Mouse (Mus musculus): Measurements from ENCODE around the gene Slc23a4. TPM values are rescaled to one million over a fixed set of nuclear protein-coding genes. Genes with fewer than 3 reads are reported as not detected.

Slc23a4 gene
- polyA plus RNA-seq, 1 experiment from 2014 or later, result 8.4 TPM

DNA sequence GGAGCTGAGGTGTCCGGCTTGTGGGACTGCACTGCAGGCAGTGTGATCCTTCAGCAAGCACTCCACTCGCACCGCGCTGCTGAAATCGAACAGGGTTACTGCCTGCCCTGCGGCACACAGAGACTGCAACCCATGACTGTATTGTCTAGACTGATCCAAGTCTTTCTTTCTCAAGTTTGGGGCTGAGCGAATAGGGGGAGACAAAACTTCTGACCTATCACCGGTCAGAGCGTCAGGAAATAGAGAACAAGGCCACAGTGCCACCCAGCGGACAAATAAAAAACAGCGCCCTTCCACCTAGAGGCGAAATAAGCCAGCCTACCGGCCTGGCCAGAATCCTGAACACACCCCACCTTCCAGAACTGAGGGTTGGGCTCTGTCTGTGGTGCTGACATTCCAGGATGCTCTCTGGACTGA lies 7.1 kb upstream of the Slc23a4 start:
- H3K9me3 ChIP-seq, result no peaks in the 10 kb centered on the region

DNA sequence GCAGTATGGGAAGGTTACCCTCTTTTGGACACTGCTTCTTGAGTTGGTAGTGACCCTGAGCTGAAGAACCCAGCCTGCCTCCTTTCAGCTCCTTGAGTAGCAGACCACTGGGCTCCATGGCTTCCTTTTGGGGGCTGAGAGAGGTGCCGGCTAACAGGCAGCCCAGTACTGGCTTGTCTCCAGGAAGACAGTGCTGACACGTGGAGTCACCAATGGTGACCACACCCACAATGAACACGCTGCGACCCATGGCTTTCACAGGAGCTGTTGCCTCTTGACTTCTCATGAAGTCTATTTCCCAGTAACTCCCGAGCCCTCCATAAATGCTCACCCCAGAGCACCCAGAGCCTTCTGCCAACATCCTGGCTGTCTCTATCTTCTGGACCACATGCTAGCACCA lies 6.5 kb upstream of the Slc23a4 start:
- WGBS, result 58% methylated on average over 5 of the region's 5 CpGs
- ATAC-seq, result 0 out of 2 replicates have a peak, but pooled peaks have one; percentile 18
- Histone ChIP-seq H3K4me2 (replicated peaks) (peak overlapping the region; percentile 65), H3K9ac (no peak overlapping the region), H3K36me3 (no peaks in the 10 kb centered on the region), H3K4me1 (replicated peaks) (peaks cover 16% of the 10 kb centered on the region; the same call in 1 of the 2 replicates), H3K4me3 (replicated peaks) (no peak overlapping the region), H3K27me3 (replicated peaks) (no peaks in the 10 kb centered on the region), H3K27ac (no peak overlapping the region), H3K9me3 (no peaks in the 10 kb centered on the region)

More for the DNA sequence above, 7.1 kb upstream of the Slc23a4 start:
- Histone ChIP-seq H3K9ac (no peak overlapping the region; the same call in 1 of the 2 replicates), H3K36me3 (no peaks in the 10 kb centered on the region), H3K4me3 (replicated peaks) (peak overlapping the region; percentile 27), H3K4me1 (replicated peaks) (peaks cover 16% of the 10 kb centered on the region; the same call in 1 of the 2 replicates), H3K4me2 (replicated peaks) (peak overlapping the region; percentile 65), H3K27me3 (replicated peaks) (no peaks in the 10 kb centered on the region), H3K27ac (no peak overlapping the region)
- ATAC-seq, result peak; percentile 80
- WGBS, result 6% methylated on average over 13 of the region's 13 CpGs

DNA sequence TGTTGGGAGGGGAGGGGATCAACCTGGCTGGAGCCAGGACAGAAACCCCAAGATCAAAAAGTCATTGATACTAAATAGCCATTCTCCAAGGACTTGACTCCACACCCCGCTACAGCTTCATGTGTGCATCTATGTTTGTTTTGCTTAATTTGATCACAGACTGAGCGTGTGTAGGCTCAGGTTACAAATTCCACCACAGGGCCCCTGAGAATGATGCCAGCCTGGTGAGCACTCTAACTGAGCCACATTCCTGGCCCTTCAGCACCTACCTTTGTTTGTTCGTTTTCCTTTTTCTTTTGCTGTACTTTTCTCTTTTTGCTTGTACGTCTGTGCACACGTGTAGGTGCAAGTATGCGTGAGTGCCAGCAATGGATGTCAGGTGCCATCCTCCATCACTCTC lies 1.1 kb upstream of the Slc23a4 start:
- H3K36me3 ChIP-seq, result no peaks in the 10 kb centered on the region
- WGBS, result 74% methylated on average over 6 of the region's 6 CpGs
- ATAC-seq, result no peak

DNA sequence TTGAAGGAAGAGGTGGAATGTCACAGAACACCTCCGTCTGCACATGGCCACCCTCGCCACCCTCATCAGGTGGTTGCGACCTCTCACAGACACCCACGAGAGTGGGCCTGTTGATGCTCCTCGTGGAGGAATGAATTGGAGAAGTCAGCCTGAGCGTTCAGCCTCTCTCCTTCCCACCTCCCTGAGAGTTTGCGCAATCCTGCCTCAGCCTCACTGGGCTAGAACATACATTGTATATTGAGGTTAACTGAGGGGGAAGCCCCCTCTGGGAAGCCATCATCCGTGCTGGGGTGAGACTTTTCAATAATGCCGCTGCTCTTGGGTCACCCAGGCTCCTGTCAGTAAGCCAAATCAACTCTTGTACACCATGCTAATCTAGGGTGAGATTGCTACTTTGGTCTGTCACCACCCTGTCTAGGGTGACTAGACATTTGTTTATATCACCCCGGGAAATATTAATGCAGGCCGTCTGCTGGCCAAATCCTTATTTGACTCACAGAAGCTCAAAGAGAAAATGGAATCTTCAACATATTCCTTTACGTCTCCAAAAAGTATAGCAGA lies 1.0 kb downstream of the Slc23a4 start:
- ATAC-seq, result no peak
- no peak overlapping the region for H3K27ac ChIP-seq
- no peak overlapping the region for H3K4me3 ChIP-seq (replicated peaks)
- no peaks in the 10 kb centered on the region for H3K36me3 ChIP-seq
- peaks cover 8% of the 10 kb centered on the region; the same call in 1 of the 2 replicates for H3K4me1 ChIP-seq (replicated peaks)
- no peaks in the 10 kb centered on the region for H3K9me3 ChIP-seq
- WGBS, result 85% methylated on average over 12 of the region's 12 CpGs
- no peaks in the 10 kb centered on the region for H3K27me3 ChIP-seq (replicated peaks)
- H3K4me2 ChIP-seq (replicated peaks), result peak overlapping the region; percentile 50; the same call in 1 of the 2 replicates
- no peak overlapping the region for H3K9ac ChIP-seq

More for the DNA sequence above, 1.1 kb upstream of the Slc23a4 start:
- H3K9me3 ChIP-seq, result no peaks in the 10 kb centered on the region
- H3K27ac ChIP-seq, result no peak overlapping the region
- no peaks in the 10 kb centered on the region for H3K27me3 ChIP-seq (replicated peaks)
- no peak overlapping the region for H3K4me3 ChIP-seq (replicated peaks)
- H3K9ac ChIP-seq, result no peak overlapping the region
- no peak overlapping the region for H3K4me2 ChIP-seq (replicated peaks)
- H3K4me1 ChIP-seq (replicated peaks), result peaks cover 8% of the 10 kb centered on the region; the same call in 1 of the 2 replicates

DNA sequence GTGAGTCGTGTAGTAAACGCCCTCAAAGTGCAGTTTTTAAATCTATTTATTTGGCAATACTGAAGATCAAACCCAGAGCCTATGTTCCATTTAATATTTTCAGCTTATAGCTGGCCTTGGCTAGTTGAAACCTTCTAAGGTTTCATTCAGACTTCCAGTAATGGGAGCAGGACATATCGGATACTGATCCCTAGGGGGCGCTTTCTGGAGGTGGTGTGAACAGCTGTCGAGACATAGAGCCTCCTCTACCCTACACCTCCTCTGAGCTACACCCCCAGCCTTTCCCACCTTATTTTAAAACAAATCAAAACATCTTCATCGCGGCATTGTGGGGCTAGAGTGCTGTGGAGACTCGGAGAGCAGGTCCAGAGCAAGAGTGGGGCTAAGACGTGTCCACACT lies 7.5 kb downstream of the Slc23a4 start:
- Histone ChIP-seq H3K9me3 (no peaks in the 10 kb centered on the region), H3K4me2 (replicated peaks) (no peak overlapping the region), H3K4me1 (replicated peaks) (no peaks in the 10 kb centered on the region), H3K27me3 (replicated peaks) (no peaks in the 10 kb centered on the region), H3K9ac (no peak overlapping the region), H3K27ac (no peak overlapping the region), H3K4me3 (replicated peaks) (no peak overlapping the region), H3K36me3 (no peaks in the 10 kb centered on the region)
- no peak for ATAC-seq
- 63% methylated on average over 9 of the region's 9 CpGs for WGBS

DNA sequence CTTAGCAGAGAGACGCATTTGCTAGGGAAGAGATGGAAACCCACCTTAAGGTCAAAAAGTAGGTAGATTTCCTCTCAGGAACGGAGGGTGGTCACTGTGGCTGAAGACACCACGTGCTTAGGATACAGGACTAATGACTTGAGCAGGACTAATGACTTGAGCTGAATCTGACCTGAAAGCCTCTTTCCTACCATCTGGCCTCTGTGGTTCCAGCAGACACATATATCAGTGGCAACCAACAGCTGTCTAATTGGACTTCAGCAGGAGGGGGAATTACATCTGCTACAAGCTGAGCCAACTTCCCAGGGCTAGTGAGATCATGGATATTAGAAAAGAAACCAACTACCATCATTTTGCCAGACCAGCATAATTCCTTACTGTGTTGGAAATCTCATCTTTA lies 8.9 kb downstream of the Slc23a4 start:
- no peaks in the 10 kb centered on the region for H3K27me3 ChIP-seq (replicated peaks)
- H3K36me3 ChIP-seq, result no peaks in the 10 kb centered on the region
- H3K27ac ChIP-seq, result no peak overlapping the region
- no peaks in the 10 kb centered on the region for H3K4me1 ChIP-seq (replicated peaks)
- no peaks in the 10 kb centered on the region for H3K9me3 ChIP-seq
- WGBS, result 81% methylated on average over 3 of the region's 3 CpGs
- H3K9ac ChIP-seq, result no peak overlapping the region
- H3K4me2 ChIP-seq (replicated peaks), result no peak overlapping the region
- no peak for ATAC-seq
- no peak overlapping the region for H3K4me3 ChIP-seq (replicated peaks)

DNA sequence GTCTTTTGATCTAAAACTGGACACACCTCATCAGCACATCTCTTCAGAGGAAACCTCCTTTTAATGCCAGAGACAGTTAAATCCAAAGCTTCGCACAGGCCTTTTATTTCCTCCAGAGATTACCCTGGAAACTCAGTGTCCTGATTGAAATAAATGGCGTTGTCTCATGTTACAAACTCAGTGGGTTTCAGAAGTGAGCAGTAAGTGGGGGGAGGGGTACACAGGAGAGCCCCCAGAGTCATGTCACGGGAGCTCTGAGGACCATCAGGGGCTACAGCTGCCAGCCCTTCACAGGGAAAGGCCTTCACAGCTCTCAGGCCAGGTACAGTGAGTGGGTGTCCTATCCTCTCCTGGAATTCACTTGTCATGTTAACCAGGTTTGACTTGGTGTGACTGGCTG lies 17.0 kb downstream of the Slc23a4 start:
- 41% methylated on average over 3 of the region's 3 CpGs for WGBS
- Histone ChIP-seq H3K27ac (no peak overlapping the region), H3K4me1 (replicated peaks) (no peaks in the 10 kb centered on the region), H3K4me3 (replicated peaks) (no peak overlapping the region), H3K9me3 (no peaks in the 10 kb centered on the region), H3K27me3 (replicated peaks) (no peaks in the 10 kb centered on the region), H3K36me3 (no peaks in the 10 kb centered on the region), H3K4me2 (replicated peaks) (no peak overlapping the region), H3K9ac (no peak overlapping the region)
- no peak for ATAC-seq

DNA sequence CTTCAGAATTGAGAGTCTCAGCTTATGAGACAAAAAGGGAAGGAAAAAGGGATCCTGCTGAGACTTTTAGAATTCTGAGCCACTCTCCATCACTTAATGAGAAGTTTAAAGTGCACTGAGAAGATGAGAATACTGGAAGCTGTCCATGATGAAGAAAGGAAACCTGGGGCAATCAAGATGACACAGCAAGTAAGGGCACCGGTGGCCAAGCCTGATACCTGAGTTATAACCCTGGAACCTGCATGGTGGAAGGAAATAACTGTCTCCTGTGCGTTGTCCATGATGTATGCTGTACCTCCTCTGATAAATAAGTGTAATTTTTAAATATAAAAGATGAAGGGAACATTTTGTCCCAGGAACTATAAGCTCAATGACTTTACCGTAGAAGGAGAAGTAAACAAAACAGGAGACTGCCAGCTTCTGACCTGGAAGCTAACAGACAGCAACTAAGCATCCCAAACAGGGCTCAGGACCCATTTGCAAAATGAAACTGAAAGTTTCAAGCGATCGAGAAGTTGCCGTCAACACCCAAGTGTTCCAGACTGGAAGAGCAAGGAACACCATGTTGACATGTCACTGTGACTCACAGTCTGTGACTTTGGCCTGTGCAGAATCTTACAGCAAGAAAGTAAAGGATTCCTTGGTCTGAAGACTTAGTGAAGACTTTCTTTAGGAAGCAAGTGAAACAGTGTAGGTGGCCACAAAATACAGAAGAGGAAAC lies 22.2 kb downstream of the Slc23a4 start:
- Histone ChIP-seq H3K9me3 (no peaks in the 10 kb centered on the region), H3K4me1 (replicated peaks) (no peaks in the 10 kb centered on the region), H3K27me3 (replicated peaks) (no peaks in the 10 kb centered on the region), H3K36me3 (no peaks in the 10 kb centered on the region), H3K27ac (no peak overlapping the region), H3K9ac (no peak overlapping the region), H3K4me2 (replicated peaks) (no peak overlapping the region), H3K4me3 (replicated peaks) (no peak overlapping the region)
- 84% methylated on average over 6 of the region's 6 CpGs for WGBS
- ATAC-seq, result no peak

DNA sequence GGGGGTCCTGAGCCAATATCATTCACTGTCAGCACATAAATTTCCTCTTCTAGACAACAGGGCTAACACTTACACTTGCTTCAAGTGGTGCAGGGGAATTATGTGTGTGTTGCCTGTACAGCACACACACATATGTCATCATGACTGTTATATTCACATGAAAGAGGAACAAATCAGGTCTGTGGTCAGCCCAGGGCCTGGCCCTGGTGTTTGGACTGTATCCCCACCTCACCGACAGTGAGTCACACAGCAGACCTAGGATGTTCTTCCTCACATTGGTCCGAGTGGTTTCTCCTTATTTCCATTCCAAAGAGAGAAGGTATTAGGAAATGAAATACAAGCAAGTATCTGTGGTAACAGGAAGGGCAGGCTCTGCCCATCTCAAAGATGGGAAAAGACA lies 23.7 kb downstream of the Slc23a4 start:
- Histone ChIP-seq H3K36me3 (no peaks in the 10 kb centered on the region), H3K4me2 (replicated peaks) (no peak overlapping the region), H3K9ac (no peak overlapping the region), H3K4me1 (replicated peaks) (no peaks in the 10 kb centered on the region), H3K4me3 (replicated peaks) (no peak overlapping the region), H3K27me3 (replicated peaks) (no peaks in the 10 kb centered on the region), H3K27ac (no peak overlapping the region), H3K9me3 (no peaks in the 10 kb centered on the region)
- WGBS, result 83% methylated on average over 2 of the region's 2 CpGs
- no peak for ATAC-seq

DNA sequence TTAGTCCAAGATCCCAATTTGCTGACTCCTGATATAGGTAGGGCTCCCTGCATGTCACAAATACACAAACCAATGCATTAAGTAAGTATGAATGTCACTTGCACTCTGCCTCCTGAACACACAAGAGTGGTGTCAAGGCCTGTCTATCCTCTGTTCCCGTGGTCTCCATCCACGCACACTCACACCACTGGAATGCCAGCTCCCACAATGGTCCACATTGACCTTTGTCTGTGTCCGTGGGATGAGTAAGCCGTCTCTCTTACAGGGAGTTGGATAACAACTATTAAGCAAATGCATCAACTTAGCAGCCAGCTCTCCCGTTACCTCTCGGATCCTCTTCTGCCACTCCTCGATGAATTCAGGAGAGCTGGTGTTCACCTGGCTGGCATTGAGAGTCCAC lies 29.1 kb downstream of the Slc23a4 start:
- Histone ChIP-seq H3K36me3 (no peaks in the 10 kb centered on the region), H3K4me3 (replicated peaks) (no peak overlapping the region), H3K27me3 (replicated peaks) (no peaks in the 10 kb centered on the region), H3K4me1 (replicated peaks) (no peaks in the 10 kb centered on the region), H3K9ac (no peak overlapping the region), H3K27ac (no peak overlapping the region), H3K9me3 (no peaks in the 10 kb centered on the region), H3K4me2 (replicated peaks) (no peak overlapping the region)
- WGBS, result 86% methylated on average over 7 of the region's 7 CpGs
- no peak for ATAC-seq

DNA sequence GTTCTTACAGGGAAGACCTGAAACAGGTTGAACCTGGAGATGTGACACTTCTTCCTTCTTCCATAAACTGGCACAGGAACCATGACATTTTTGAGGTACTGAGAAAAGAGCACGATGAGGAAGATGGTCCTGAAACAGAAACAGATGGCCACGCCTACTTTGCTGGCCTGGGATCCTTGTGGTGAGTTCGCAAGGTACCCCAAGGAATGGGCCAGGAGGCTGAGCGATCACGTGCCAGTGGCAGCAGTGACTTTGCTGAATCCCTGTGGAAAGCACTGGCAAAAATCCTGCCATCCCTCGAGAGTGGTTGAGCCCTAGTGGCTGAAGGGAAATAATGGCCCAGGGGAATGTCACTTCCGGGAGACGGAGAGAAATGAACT lies 32.4 kb downstream of the Slc23a4 start:
- no peak overlapping the region for H3K9ac ChIP-seq
- no peaks in the 10 kb centered on the region for H3K9me3 ChIP-seq
- H3K27ac ChIP-seq, result no peak overlapping the region
- H3K4me1 ChIP-seq (replicated peaks), result no peaks in the 10 kb centered on the region
- H3K4me2 ChIP-seq (replicated peaks), result peak overlapping the region; percentile 39; the same call in 1 of the 2 replicates
- no peak overlapping the region for H3K4me3 ChIP-seq (replicated peaks)
- WGBS, result 38% methylated on average over 8 of the region's 8 CpGs
- no peaks in the 10 kb centered on the region for H3K36me3 ChIP-seq
- ATAC-seq, result no peak
- no peaks in the 10 kb centered on the region for H3K27me3 ChIP-seq (replicated peaks)

DNA sequence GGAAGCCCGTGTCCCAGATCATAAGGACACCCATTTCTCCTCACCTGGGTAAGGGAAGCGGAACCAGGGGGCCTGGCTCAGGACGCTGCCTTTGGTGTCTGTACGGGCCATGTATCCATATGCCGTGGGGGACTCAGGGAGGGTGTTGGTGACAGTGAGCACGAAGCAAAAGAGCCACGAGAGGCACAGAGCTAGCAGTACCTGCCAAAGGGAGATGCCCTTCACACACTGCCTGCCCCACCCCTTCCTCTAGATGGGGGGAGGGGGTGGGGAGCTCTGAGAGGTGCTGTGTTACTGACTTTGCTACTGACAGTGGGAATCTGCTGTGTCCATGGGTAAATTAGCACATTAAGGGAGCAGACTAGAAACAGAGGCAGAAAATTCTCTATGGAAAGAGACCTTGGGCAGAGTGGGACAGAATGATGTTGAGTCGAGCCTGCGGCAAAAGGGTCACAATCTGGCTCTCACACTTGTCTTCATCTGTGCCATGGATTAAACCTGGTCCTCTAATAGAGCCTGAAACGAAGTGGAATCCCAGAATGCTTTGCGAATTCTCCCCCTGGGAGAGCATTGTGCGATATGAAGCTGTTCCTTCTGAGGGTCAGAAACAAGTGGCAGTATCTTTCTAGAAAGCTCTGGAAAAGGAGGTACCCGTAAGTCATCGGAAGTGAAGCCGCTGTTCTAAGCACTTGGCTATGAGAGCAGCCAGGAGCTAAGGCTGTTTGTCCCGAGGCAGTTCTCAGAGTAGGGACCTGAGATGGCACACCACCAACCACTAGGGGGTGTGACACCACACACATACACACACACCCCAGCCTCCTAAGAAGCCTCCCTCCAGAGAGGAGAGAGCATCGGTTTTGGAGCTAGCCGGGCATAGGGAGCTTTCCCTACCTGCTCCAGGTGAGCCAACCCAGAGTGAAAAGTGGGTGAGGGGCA lies 33.0 kb downstream of the Slc23a4 start:
- Histone ChIP-seq H3K4me3 (replicated peaks) (no peak overlapping the region), H3K9ac (no peak overlapping the region), H3K9me3 (no peaks in the 10 kb centered on the region), H3K27me3 (replicated peaks) (no peaks in the 10 kb centered on the region), H3K4me1 (replicated peaks) (no peaks in the 10 kb centered on the region), H3K36me3 (no peaks in the 10 kb centered on the region), H3K4me2 (replicated peaks) (peak overlapping the region; percentile 39; the same call in 1 of the 2 replicates), H3K27ac (no peak overlapping the region)
- WGBS, result 52% methylated on average over 18 of the region's 18 CpGs
- ATAC-seq, result peak; percentile 76; the same call in 1 of the 2 replicates

Measured in intestine, embryonic 15.5 days (tissue).